Mouse (Mus musculus) ES-E14 (cell line): ENCODE data around the gene Gm29133.

ENCODE experiments used
- CHD2 ChIP-seq: IDR thresholded peaks from 2 replicates; pipeline ENCODE4 v1.6.1; 2014; ENCODE audit warnings: mild to moderate bottlenecking, low read depth, low read length, inconsistent platforms
- HCFC1 ChIP-seq: IDR thresholded peaks from 2 replicates; pipeline ENCODE4 v1.6.1; 2012; ENCODE audit warnings: low read length, inconsistent platforms, borderline replicate concordance; ENCODE audit not compliant: insufficient read depth
- MAFK ChIP-seq: IDR thresholded peaks from 2 replicates; pipeline ENCODE4 v1.6.1; 2014; ENCODE audit warnings: mild to moderate bottlenecking, low read depth, low read length, inconsistent platforms; ENCODE audit not compliant: insufficient read depth

GRCm38 (mm10) chr3:75835286-75835967 is 87.4 kb downstream of the Gm29133 start:
- TF ChIP-seq CHD2: no peak
- no peak for TF ChIP-seq HCFC1
- no peak for TF ChIP-seq MAFK
